Mouse (Mus musculus): ENCODE measurements at regions not wholly inside any gene's neighbourhood (a gene's known extent, or its start where the extent isn't known, plus 50 kb on each side); places are given as distances from the start of the nearest gene placed in this dataset.

GRCm38 (mm10) chr12:97717812-97718211, 541.4 kb downstream of the Galc start:
- DNase-seq (ENCODE audit: low spot score in 2 of 2), result no peak

Measured in right cerebral cortex, adult 2 months (tissue).